Mouse (Mus musculus) forebrain, embryonic 14.5 days (tissue): ENCODE results near the gene Eid2b. TPM values are rescaled to one million over a fixed set of nuclear protein-coding genes. Genes with fewer than 3 reads are reported as not detected.
"Not testable (repeated sequence)": the region's sequence is repeated elsewhere in the genome, so short reads cannot be mapped to it uniquely, and the experiment has no call there.

Experiments used
- ATAC-seq: fragments of 200-750 bp; cut with Nextera tagmentation; 2 replicates; pipeline ENCODE4 v1.8.0; 2017; ENCODE audit warnings: mild to moderate bottlenecking, moderate library complexity
- DNase-seq: peaks from one replicate; pipeline ENCODE4 v3.0.0-alpha.2; 2015; ENCODE audit warnings: low spot score
- H3K27ac ChIP-seq: fragments of 300-500 bp; sonication (generic); 2 replicates; pipeline ENCODE4 v1.5.1; 2014; ENCODE audit warnings: low read depth, mild to moderate bottlenecking, control low read depth, low read length, moderate library complexity
- H3K27me3 ChIP-seq: fragments of 300-500 bp; sonication (generic); replicated peaks from 2 replicates; pipeline ENCODE4 v1.6.1; 2014; ENCODE audit warnings: low read length, control low read depth, mixed read lengths; ENCODE audit not compliant: control insufficient read depth, insufficient read depth
- H3K36me3 ChIP-seq: fragments of 300-500 bp; sonication (generic); 2 replicates; pipeline ENCODE4 v1.6.1; 2014; ENCODE audit warnings: low read length, control low read depth; ENCODE audit not compliant: control insufficient read depth, insufficient read depth
- H3K4me1 ChIP-seq: fragments of 300-500 bp; sonication (generic); 2 replicates; pipeline ENCODE4 v1.6.1; 2014; ENCODE audit warnings: antibody characterized with exemption, low read length, control low read depth; ENCODE audit not compliant: control insufficient read depth, insufficient read depth
- H3K4me2 ChIP-seq: fragments of 300-500 bp; sonication (generic); 2 replicates; pipeline ENCODE4 v1.6.1; 2014; ENCODE audit warnings: mild to moderate bottlenecking, control low read depth, low read length
- H3K4me3 ChIP-seq: fragments of 300-500 bp; sonication (generic); 2 replicates; pipeline ENCODE4 v1.5.1; 2014; ENCODE audit warnings: low read depth, low read length, control low read depth
- H3K9ac ChIP-seq: fragments of 300-500 bp; sonication (generic); 2 replicates; pipeline ENCODE4 v1.6.1; 2014; ENCODE audit warnings: mild to moderate bottlenecking, low read length, control low read depth, moderate library complexity
- H3K9me3 ChIP-seq: fragments of 300-500 bp; sonication (generic); replicated peaks from 2 replicates; pipeline ENCODE4 v1.6.1; 2016; ENCODE audit warnings: low read length, control low read depth, mixed read lengths; ENCODE audit not compliant: control insufficient read depth
- WGBS: fragments of 180-500 bp; shearing (Covaris S2); extraction: QIAGEN DNeasy Blood & Tissue Kit; methylation state at CpG from one replicate; pipeline ENCODE4 v1.1.7; 2014; 5-methylcytosine and 5-hydroxymethylcytosine counted together
- polyA plus RNA-seq: library from polyadenylated mRNA; unstranded; fragments of >200 nt; fragmentation: Nextera tagmentation; extraction: Ambion mirVana; gene quantifications from 2 replicates; pipeline ENCODE4 v1.2.1, GENCODE M21; 2014

Gene Eid2b
- polyA plus RNA-seq: 33.3 and 35.1 TPM in 2 replicates

GRCm38 (mm10) chr7:28277615-28278278, at the start of gene Eid2b:
Gene Eid2b (plus strand): TSS chr7:28277739.
- H3K36me3 ChIP-seq: peaks cover 9% of the 10 kb centered on the region; the same call in 1 of the 2 replicates
- H3K4me2 ChIP-seq: peak within 1 kb of the TSS; percentile 89
- peak; percentile 80 for ATAC-seq
- peak within 1 kb of the TSS; percentile 81 for H3K27ac ChIP-seq
- H3K4me1 ChIP-seq: peaks cover 8% of the 10 kb centered on the region; the same call in 1 of the 2 replicates
- no peaks in the 10 kb centered on the region for H3K9me3 ChIP-seq
- peak within 1 kb of the TSS; percentile 92 for H3K9ac ChIP-seq
- H3K4me3 ChIP-seq: peak within 1 kb of the TSS; percentile 69
- peak; percentile 95 for DNase-seq
- no peaks in the 10 kb centered on the region for H3K27me3 ChIP-seq
- 3% methylated on average over 68 of the region's 68 CpGs for WGBS

- 64% methylated on average over 2 of the region's 2 CpGs for WGBS
- not testable (repeated sequence) for H3K36me3 ChIP-seq, H3K4me3 ChIP-seq, H3K4me2 ChIP-seq, H3K27me3 ChIP-seq, H3K4me1 ChIP-seq, H3K9me3 ChIP-seq, H3K9ac ChIP-seq, H3K27ac ChIP-seq, ATAC-seq, DNase-seq
Observed at GRCm38 (mm10) chr7:28243943-28244342, 33.6 kb upstream of the Eid2b start.

GRCm38 (mm10) chr7:28248957-28249356, 28.6 kb upstream of the Eid2b start:
- no peaks in the 10 kb centered on the region for H3K27me3 ChIP-seq
- 88% methylated on average over 3 of the region's 3 CpGs for WGBS
- H3K4me2 ChIP-seq: no peak overlapping the region
- H3K9me3 ChIP-seq: no peaks in the 10 kb centered on the region
- no peak overlapping the region for H3K4me3 ChIP-seq
- no peak overlapping the region for H3K27ac ChIP-seq
- no peak for DNase-seq
- ATAC-seq: no peak
- H3K9ac ChIP-seq: no peak overlapping the region
- H3K36me3 ChIP-seq: no peaks in the 10 kb centered on the region
- H3K4me1 ChIP-seq: no peaks in the 10 kb centered on the region

GRCm38 (mm10) chr7:28251976-28252375, 25.6 kb upstream of the Eid2b start:
- Histone ChIP-seq H3K9ac (no peak overlapping the region), H3K36me3 (no peaks in the 10 kb centered on the region), H3K9me3 (no peaks in the 10 kb centered on the region), H3K4me2 (no peak overlapping the region), H3K27ac (no peak overlapping the region), H3K27me3 (no peaks in the 10 kb centered on the region), H3K4me1 (no peaks in the 10 kb centered on the region), H3K4me3 (no peak overlapping the region)
- 91% methylated on average over 17 of the region's 17 CpGs for WGBS
- DNase-seq: no peak
- no peak for ATAC-seq

GRCm38 (mm10) chr7:28254591-28254990, 22.9 kb upstream of the Eid2b start:
- H3K4me3 ChIP-seq: no peak overlapping the region
- H3K9ac ChIP-seq: no peak overlapping the region
- DNase-seq: no peak
- H3K4me1 ChIP-seq: no peaks in the 10 kb centered on the region
- ATAC-seq: no peak
- H3K27me3 ChIP-seq: no peaks in the 10 kb centered on the region
- H3K9me3 ChIP-seq: no peaks in the 10 kb centered on the region
- no peak overlapping the region for H3K4me2 ChIP-seq
- no peaks in the 10 kb centered on the region for H3K36me3 ChIP-seq
- 92% methylated on average over 6 of the region's 6 CpGs for WGBS
- no peak overlapping the region for H3K27ac ChIP-seq

GRCm38 (mm10) chr7:28255476-28255875, 22.1 kb upstream of the Eid2b start:
- Histone ChIP-seq H3K9me3 (no peaks in the 10 kb centered on the region), H3K27me3 (no peaks in the 10 kb centered on the region), H3K4me2 (no peak overlapping the region), H3K4me1 (no peaks in the 10 kb centered on the region), H3K27ac (no peak overlapping the region), H3K36me3 (no peaks in the 10 kb centered on the region), H3K4me3 (no peak overlapping the region), H3K9ac (no peak overlapping the region)
- DNase-seq (no peak), ATAC-seq (no peak)
- 82% methylated on average over 6 of the region's 6 CpGs for WGBS

GRCm38 (mm10) chr7:28262861-28263260, 14.7 kb upstream of the Eid2b start:
- Histone ChIP-seq H3K27ac (no peak overlapping the region), H3K9me3 (no peaks in the 10 kb centered on the region), H3K9ac (no peak overlapping the region), H3K36me3 (no peaks in the 10 kb centered on the region), H3K4me1 (no peaks in the 10 kb centered on the region), H3K4me2 (no peak overlapping the region), H3K27me3 (no peaks in the 10 kb centered on the region), H3K4me3 (no peak overlapping the region)
- ATAC-seq (no peak), DNase-seq (no peak)
- 41% methylated on average over 5 of the region's 5 CpGs for WGBS

GRCm38 (mm10) chr7:28263786-28264185, 13.8 kb upstream of the Eid2b start:
- peak; percentile 55 for DNase-seq
- no peaks in the 10 kb centered on the region for H3K27me3 ChIP-seq
- no peak overlapping the region for H3K4me2 ChIP-seq
- no peak overlapping the region for H3K27ac ChIP-seq
- H3K9ac ChIP-seq: no peak overlapping the region
- WGBS: 6% methylated on average over 13 of the region's 15 CpGs
- no peak overlapping the region for H3K4me3 ChIP-seq
- no peak for ATAC-seq
- peaks cover 2% of the 10 kb centered on the region for H3K4me1 ChIP-seq
- H3K36me3 ChIP-seq: no peaks in the 10 kb centered on the region
- H3K9me3 ChIP-seq: no peaks in the 10 kb centered on the region

GRCm38 (mm10) chr7:28265391-28265790, 12.1 kb upstream of the Eid2b start:
- 83% methylated on average over 13 of the region's 13 CpGs for WGBS
- H3K4me3 ChIP-seq: no peak overlapping the region
- no peak overlapping the region for H3K4me2 ChIP-seq
- DNase-seq (no peak), ATAC-seq (no peak)
- no peak overlapping the region for H3K27ac ChIP-seq
- H3K9me3 ChIP-seq: no peaks in the 10 kb centered on the region
- peaks cover 4% of the 10 kb centered on the region; the same call in 1 of the 2 replicates for H3K36me3 ChIP-seq
- H3K4me1 ChIP-seq: peaks cover 8% of the 10 kb centered on the region
- H3K27me3 ChIP-seq: no peaks in the 10 kb centered on the region
- no peak overlapping the region for H3K9ac ChIP-seq
